Mouse (Mus musculus) kidney, embryonic 16.5 days (tissue): ENCODE results near the gene Dpp6. TPM values are rescaled to one million over a fixed set of nuclear protein-coding genes. Genes with fewer than 3 reads are reported as not detected.

Experiments used
- ATAC-seq: fragments of 200-750 bp; cut with Nextera tagmentation; 2 replicates; pipeline ENCODE4 v1.8.0; 2017; ENCODE audit warnings: moderate TSS enrichment; ENCODE audit not compliant: low FRiP score, low TSS enrichment
- H3K27ac ChIP-seq: fragments of 300-500 bp; sonication (generic); 2 replicates; pipeline ENCODE4 v1.5.1; 2014; ENCODE audit warnings: low read length
- H3K27me3 ChIP-seq: fragments of 300-500 bp; sonication (generic); 2 replicates; pipeline ENCODE4 v1.6.1; 2014; ENCODE audit warnings: low read length, control low read depth, mixed read lengths; ENCODE audit not compliant: insufficient read depth
- H3K36me3 ChIP-seq: fragments of 300-500 bp; sonication (generic); 2 replicates; pipeline ENCODE4 v1.6.1; 2014; ENCODE audit warnings: low read length, control low read depth, mixed read lengths; ENCODE audit not compliant: insufficient read depth
- H3K4me1 ChIP-seq: fragments of 300-500 bp; sonication (generic); 2 replicates; pipeline ENCODE4 v1.6.1; 2014; ENCODE audit warnings: low read length, control low read depth, mixed read lengths; ENCODE audit not compliant: insufficient read depth
- H3K4me2 ChIP-seq: fragments of 300-500 bp; sonication (generic); replicated peaks from 2 replicates; pipeline ENCODE4 v1.6.1; 2014; ENCODE audit warnings: low read depth, low read length
- H3K4me3 ChIP-seq: fragments of 300-500 bp; sonication (generic); 2 replicates; pipeline ENCODE4 v1.5.1; 2014; ENCODE audit warnings: mild to moderate bottlenecking, low read length
- H3K9ac ChIP-seq: fragments of 300-500 bp; sonication (generic); replicated peaks from 2 replicates; pipeline ENCODE4 v1.6.1; 2014; ENCODE audit warnings: low read length
- H3K9me3 ChIP-seq: fragments of 300-500 bp; sonication (generic); 2 replicates; pipeline ENCODE4 v1.6.1; 2016; ENCODE audit warnings: low read length, control low read depth
- WGBS: fragments of 180-500 bp; shearing (Covaris S2); extraction: QIAGEN DNeasy Blood & Tissue Kit; methylation state at CpG from one replicate; pipeline ENCODE4 v1.1.7; 2014; 5-methylcytosine and 5-hydroxymethylcytosine counted together
- polyA plus RNA-seq: library from polyadenylated mRNA; unstranded; fragments of >200 nt; fragmentation: Nextera tagmentation; extraction: Ambion mirVana; gene quantifications from 2 replicates; pipeline ENCODE4 v1.2.1, GENCODE M21; 2015

Gene Dpp6
- polyA plus RNA-seq, 1 experiment from 2014 or later: 3.6 TPM

DNA sequence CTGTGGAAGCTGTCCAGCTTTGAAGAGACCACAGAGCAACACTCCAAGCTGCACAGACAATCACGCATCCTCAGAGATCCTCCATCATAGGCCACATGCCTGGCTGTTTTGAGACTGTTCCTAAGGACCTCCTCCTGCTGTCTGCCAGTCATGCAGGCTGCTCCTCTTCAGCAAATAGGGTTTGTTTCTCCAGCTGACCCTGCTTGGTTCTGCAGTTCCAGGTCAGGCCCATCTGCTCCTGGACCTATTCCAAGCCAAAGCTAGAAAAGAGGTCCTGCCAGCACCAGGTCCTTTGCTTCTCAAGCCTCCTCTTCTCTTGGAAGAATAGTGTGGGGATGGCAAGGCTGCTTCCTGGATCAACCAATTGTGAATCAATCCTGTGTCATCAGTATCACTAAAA is 556.9 kb downstream of the Dpp6 start:
- Histone ChIP-seq H3K27me3 (no peaks in the 10 kb centered on the region), H3K9ac (no peak overlapping the region), H3K9me3 (no peaks in the 10 kb centered on the region), H3K4me2 (no peak overlapping the region), H3K36me3 (no peaks in the 10 kb centered on the region), H3K27ac (no peak overlapping the region), H3K4me1 (no peaks in the 10 kb centered on the region), H3K4me3 (no peak overlapping the region)
- 95% methylated on average over 1 of the region's 1 CpGs for WGBS
- no peak for ATAC-seq

DNA sequence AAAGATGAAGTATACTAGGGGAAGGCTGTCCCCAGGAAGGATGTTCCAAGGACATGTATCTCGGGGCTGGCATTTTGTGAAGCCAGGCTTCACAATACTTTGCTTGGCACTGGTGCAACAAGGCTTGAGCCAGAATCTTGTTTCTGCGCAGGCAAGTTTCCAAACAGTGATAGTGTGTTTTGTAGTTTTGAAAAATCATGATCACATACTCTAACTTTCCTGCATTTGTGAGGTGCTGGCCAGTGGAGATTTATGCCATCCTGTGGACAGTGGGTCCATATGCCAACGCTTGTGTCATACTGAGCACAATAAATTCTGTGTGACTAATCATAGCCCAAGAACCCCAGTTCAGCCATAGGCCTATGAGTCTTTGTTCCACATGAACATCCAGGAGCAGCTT is 558.8 kb downstream of the Dpp6 start:
- Histone ChIP-seq H3K9me3 (no peaks in the 10 kb centered on the region), H3K27ac (no peak overlapping the region), H3K27me3 (no peaks in the 10 kb centered on the region), H3K4me2 (no peak overlapping the region), H3K9ac (no peak overlapping the region), H3K4me3 (no peak overlapping the region), H3K36me3 (no peaks in the 10 kb centered on the region), H3K4me1 (no peaks in the 10 kb centered on the region)
- WGBS: 85% methylated on average over 3 of the region's 3 CpGs
- no peak for ATAC-seq

DNA sequence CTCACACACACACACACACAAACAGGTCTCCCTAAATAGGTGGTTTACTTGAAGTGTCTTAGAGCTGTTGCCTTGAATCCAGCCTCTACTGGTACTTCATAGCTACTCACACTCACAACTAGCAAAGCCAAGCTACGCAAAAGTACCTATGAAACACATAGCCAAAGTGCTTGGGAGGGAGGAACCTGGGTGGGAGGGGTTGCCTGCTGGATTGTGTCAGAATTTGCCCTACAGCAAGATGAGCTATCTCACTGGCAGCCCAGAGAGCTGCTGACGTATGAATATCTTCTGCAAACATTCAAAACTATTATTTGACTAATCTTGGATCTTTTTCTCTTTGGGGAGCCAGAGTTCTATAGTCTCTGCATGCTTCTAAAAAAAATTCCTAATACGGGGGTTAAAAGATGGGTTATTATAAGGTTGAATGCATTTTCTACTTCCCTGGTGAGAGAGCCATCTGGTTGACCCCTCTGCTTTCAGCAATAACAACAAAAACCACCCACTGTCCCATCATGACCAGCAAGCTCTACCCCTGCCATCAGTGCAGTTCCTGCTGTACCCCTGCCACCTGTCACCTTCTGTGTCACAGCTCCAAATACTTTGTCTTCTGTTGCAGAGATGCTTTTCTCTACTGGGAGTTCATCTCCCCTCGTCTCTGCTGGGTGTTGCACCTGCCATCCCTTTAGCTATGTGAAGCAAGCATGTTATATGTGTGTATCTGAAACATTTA is 563.8 kb downstream of the Dpp6 start:
- no peaks in the 10 kb centered on the region for H3K27me3 ChIP-seq
- no peaks in the 10 kb centered on the region for H3K4me1 ChIP-seq
- no peak for ATAC-seq
- H3K9me3 ChIP-seq: no peaks in the 10 kb centered on the region
- no peak overlapping the region for H3K9ac ChIP-seq
- WGBS: 84% methylated on average over 4 of the region's 4 CpGs
- H3K27ac ChIP-seq: no peak overlapping the region
- no peak overlapping the region for H3K4me2 ChIP-seq
- no peak overlapping the region for H3K4me3 ChIP-seq
- no peaks in the 10 kb centered on the region for H3K36me3 ChIP-seq

DNA sequence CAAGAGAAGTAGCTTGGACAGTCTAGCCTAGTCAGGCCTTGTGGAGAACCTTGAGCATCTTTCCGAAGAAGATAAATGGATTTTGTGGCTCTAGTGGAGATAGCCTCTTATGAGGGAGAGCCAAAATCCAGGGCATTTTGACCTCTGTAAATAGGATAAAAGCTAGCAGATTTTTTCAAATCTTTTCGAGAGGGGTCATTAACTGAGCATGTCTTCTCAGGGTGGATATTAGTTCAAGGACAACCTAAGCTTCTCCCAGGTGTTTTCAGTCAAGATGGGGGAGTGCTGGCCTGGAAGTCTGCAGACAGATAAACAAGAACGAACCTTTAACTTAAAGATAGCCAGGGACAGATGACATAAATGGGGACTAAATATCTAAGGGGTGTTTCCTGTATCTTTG is 581.4 kb downstream of the Dpp6 start:
- no peak for ATAC-seq
- Histone ChIP-seq H3K27ac (no peak overlapping the region), H3K27me3 (no peaks in the 10 kb centered on the region), H3K9ac (no peak overlapping the region), H3K4me3 (no peak overlapping the region), H3K36me3 (no peaks in the 10 kb centered on the region), H3K9me3 (no peaks in the 10 kb centered on the region), H3K4me2 (no peak overlapping the region), H3K4me1 (no peaks in the 10 kb centered on the region)
- 61% methylated on average over 3 of the region's 3 CpGs for WGBS

DNA sequence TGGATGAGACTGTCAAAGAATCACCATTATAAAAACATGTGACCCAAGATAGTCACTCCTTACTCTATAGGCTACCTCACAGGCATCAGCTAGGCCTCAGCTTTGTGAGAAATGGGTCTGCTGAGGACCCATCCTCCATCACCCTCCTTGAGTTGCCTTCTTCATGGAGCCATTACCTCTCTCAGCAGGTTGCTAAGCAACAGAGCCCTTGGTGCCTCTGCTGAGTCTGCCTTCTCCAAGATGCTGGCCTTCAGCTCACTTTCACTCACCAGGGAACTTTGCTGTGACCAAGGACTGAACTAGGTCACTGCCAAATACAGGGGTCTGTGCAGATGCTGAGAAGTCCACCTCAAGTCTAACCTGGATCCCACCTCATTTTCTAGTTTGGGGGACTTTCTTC is 582.1 kb downstream of the Dpp6 start:
- no peaks in the 10 kb centered on the region for H3K4me1 ChIP-seq
- no peak overlapping the region for H3K4me3 ChIP-seq
- ATAC-seq: no peak
- H3K27ac ChIP-seq: no peak overlapping the region
- no peaks in the 10 kb centered on the region for H3K9me3 ChIP-seq
- no peaks in the 10 kb centered on the region for H3K27me3 ChIP-seq
- no peaks in the 10 kb centered on the region for H3K36me3 ChIP-seq
- no peak overlapping the region for H3K9ac ChIP-seq
- no peak overlapping the region for H3K4me2 ChIP-seq

DNA sequence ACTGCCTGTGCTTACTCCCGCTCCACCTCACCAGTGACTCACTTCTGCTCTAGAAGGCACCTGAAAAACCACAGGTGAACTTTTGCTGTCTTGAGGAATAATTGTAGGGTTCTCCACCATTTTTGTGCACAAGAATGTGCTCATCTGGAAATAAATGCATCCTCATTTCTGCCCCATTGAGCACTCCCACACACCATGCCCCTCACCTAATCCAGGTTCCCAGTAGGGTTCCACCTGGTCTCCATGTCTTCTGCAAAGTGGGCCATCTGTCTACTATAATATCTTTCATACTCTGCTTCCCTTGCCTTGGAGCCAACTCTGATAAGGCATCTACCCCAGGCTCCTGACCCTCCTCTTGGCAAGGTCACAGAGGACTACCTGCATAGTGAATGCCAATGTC is 585.6 kb downstream of the Dpp6 start:
- no peaks in the 10 kb centered on the region for H3K27me3 ChIP-seq
- no peaks in the 10 kb centered on the region for H3K9me3 ChIP-seq
- H3K9ac ChIP-seq: no peak overlapping the region
- no peak overlapping the region for H3K4me3 ChIP-seq
- H3K4me2 ChIP-seq: no peak overlapping the region
- no peak for ATAC-seq
- no peaks in the 10 kb centered on the region for H3K4me1 ChIP-seq
- 95% methylated on average over 1 of the region's 1 CpGs for WGBS
- H3K36me3 ChIP-seq: no peaks in the 10 kb centered on the region
- no peak overlapping the region for H3K27ac ChIP-seq

DNA sequence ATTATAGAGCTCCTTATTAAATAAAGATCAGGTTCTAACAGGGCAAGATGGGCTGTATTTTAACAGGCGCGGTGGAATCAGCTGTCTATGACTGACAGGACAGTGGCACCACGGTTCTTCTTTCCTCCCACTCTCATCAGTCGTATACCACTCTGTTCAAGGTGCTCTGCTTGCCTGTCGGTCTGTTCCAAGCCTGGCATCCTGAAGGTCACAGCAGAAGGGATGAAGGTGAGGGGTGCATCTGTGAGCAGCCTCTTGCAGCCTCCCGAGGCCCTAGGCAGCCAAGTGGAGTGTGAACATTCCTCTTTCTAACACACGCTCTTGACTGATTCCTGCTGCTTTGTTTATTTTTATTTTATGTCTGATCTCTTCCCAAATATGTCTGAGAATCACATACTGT is 591.9 kb downstream of the Dpp6 start:
- no peaks in the 10 kb centered on the region for H3K4me1 ChIP-seq
- no peak overlapping the region for H3K4me2 ChIP-seq
- H3K9me3 ChIP-seq: no peaks in the 10 kb centered on the region
- no peak overlapping the region for H3K9ac ChIP-seq
- H3K4me3 ChIP-seq: no peak overlapping the region
- no peaks in the 10 kb centered on the region for H3K36me3 ChIP-seq
- 62% methylated on average over 7 of the region's 7 CpGs for WGBS
- H3K27ac ChIP-seq: no peak overlapping the region
- no peaks in the 10 kb centered on the region for H3K27me3 ChIP-seq
- no peak for ATAC-seq

DNA sequence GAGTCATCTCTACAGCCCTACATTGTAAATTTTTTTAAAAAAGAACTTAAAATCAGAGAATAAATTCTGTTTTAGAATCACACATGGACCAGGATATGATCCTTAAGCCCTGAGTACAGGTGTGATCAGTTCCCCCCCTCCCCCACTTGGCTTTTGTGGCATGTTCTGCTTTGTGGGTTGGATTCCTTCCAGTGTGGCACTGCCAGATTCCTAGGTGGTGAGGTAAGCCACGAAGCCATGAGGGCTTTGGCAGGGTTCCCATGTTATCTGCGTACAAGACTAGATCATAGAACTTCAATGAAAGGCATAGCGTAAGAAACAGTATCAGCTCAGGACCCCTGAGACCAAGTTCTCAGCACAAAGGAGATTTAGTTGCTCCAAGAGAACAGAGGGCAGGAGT is 596.0 kb downstream of the Dpp6 start:
- no peak overlapping the region for H3K4me2 ChIP-seq
- H3K27ac ChIP-seq: no peak overlapping the region
- no peak for ATAC-seq

DNA sequence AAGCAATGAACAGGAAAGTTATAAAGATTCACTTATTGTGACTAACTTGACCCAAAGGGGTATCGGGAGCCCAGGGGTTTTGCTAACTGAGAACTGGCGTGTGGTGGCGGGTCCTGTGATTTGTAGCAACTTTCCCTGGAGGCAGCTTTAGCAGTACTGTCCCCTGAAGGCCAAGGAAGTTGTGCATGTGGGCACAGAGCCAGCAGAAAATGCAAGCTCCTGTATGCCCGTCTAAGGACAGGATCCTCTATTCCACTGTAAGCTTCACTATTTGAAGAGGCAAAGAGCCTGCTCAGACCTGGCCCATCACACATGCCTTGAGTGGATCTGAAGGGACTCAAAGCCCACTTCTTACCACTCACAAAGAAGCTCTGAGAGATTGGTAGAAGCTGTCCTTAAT is 598.5 kb downstream of the Dpp6 start:
- Histone ChIP-seq H3K4me2 (no peak overlapping the region), H3K4me1 (no peaks in the 10 kb centered on the region), H3K36me3 (no peaks in the 10 kb centered on the region), H3K9ac (no peak overlapping the region), H3K27me3 (no peaks in the 10 kb centered on the region), H3K27ac (no peak overlapping the region), H3K4me3 (no peak overlapping the region), H3K9me3 (no peaks in the 10 kb centered on the region)
- 66% methylated on average over 4 of the region's 4 CpGs for WGBS
- no peak for ATAC-seq

More for the DNA sequence above, 596.0 kb downstream of the Dpp6 start:
- 83% methylated on average over 3 of the region's 3 CpGs for WGBS
- Histone ChIP-seq H3K9ac (no peak overlapping the region), H3K9me3 (no peaks in the 10 kb centered on the region), H3K36me3 (no peaks in the 10 kb centered on the region), H3K27me3 (no peaks in the 10 kb centered on the region), H3K4me3 (no peak overlapping the region), H3K4me1 (no peaks in the 10 kb centered on the region)

DNA sequence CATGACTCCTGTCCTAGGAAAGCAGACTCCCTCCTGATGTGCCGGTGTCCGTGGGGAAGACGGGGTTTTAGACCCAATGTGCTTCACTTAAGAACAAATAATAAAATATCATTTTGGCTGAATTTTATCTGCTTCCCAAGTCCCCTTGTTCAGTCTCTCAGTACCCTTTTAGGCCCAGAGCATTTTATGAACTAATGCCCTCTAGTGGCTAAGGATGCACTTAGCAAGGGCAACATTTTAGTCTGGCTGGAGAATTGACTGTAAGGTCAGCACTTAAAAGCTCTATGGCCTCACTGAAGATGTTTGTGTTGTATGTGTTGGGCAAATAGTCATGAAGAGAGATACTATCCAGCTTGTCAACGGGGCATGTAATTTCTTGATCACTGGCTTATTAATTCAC is 599.6 kb downstream of the Dpp6 start:
- Histone ChIP-seq H3K9ac (no peak overlapping the region), H3K4me1 (no peaks in the 10 kb centered on the region), H3K4me3 (no peak overlapping the region), H3K36me3 (no peaks in the 10 kb centered on the region), H3K4me2 (no peak overlapping the region), H3K27me3 (no peaks in the 10 kb centered on the region), H3K27ac (no peak overlapping the region), H3K9me3 (no peaks in the 10 kb centered on the region)
- 67% methylated on average over 4 of the region's 4 CpGs for WGBS
- no peak for ATAC-seq
